Mouse (Mus musculus) erythroblast, embryonic 14.5 days (primary cell): ENCODE results near the gene AA467197.

Source experiments
- GATA1 ChIP-seq: IDR thresholded peaks from 2 replicates; pipeline ENCODE4 v1.6.1; 2012; ENCODE audit warnings: low read length, inconsistent platforms, mixed read lengths
- TAL1 ChIP-seq: IDR thresholded peaks from 3 replicates; pipeline ENCODE4 v1.6.1; 2012; ENCODE audit warnings: low read length, inconsistent platforms, mixed read lengths

GRCm38 (mm10) chr2:122630465-122631225 is 6.1 kb upstream of the AA467197 start:
- no peak for TF ChIP-seq TAL1
- no peak for TF ChIP-seq GATA1
